Mouse (Mus musculus) cortical plate, adult 2 months (tissue): ENCODE data around the gene Ddx55. TPM values are rescaled to one million over a fixed set of nuclear protein-coding genes. Genes with fewer than 3 reads are reported as not detected.
"Not testable (repeated sequence)": the region's sequence is repeated elsewhere in the genome, so short reads cannot be mapped to it uniquely, and the experiment has no call there.

Experiments used
- H3K27ac ChIP-seq: fragments of 200-500 bp; 2 replicates; pipeline ENCODE4 v1.5.1; 2012; ENCODE audit warnings: low read length, control low read depth, inconsistent platforms; ENCODE audit not compliant: insufficient read depth
- H3K4me1 ChIP-seq: fragments of 200-500 bp; 2 replicates; pipeline ENCODE4 v1.6.1; 2011; ENCODE audit warnings: low read length; ENCODE audit not compliant: control insufficient read depth, insufficient read depth
- H3K4me3 ChIP-seq: fragments of 200-500 bp; 2 replicates; pipeline ENCODE4 v1.5.1; 2011; ENCODE audit warnings: mild to moderate bottlenecking, low read length, control low read depth; ENCODE audit not compliant: insufficient read depth
- CTCF ChIP-seq: fragments of 200-500 bp; IDR thresholded peaks from 2 replicates; pipeline ENCODE4 v1.5.1; 2011; ENCODE audit warnings: mild to moderate bottlenecking, control low read depth, low read length; ENCODE audit not compliant: insufficient read depth; ENCODE audit errors: extremely low read depth
- POLR2A ChIP-seq: fragments of 200-500 bp; IDR thresholded peaks from 2 replicates; pipeline ENCODE4 v1.6.1; 2011; ENCODE audit warnings: mild to moderate bottlenecking, low read length, control low read depth; ENCODE audit not compliant: insufficient read depth; ENCODE audit errors: extremely low read depth
- polyA plus RNA-seq: library from polyadenylated mRNA; depleted of rRNA; stranded (reverse); fragments of >200 nt; gene quantifications from 2 replicates; pipeline ENCODE4 v1.2.3, GENCODE M21; 2012

Gene Ddx55
- polyA plus RNA-seq, 1 experiment, result 40.3 TPM

DNA sequence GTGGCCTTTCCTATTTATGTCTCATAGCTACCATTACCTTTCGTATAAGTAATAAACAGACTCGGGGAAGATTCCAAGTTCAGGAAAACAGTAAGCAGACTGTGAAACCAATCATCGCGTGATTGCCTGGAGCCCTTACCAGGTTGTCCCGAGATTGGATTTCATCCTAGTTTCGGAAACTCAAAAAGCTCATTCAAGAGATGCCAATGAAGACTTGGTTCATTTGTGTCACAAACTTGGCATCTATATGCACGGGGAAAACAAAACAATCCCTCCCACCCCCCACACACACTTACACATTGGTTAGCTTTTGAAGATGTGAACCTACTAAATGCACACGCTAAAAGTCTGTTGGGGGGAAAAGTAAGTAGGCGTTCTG lies 581 bp upstream of the Ddx55 start:
- TF ChIP-seq CTCF, result no peak
- no peak for TF ChIP-seq POLR2A
- H3K4me1 ChIP-seq, result no peaks in the 10 kb centered on the region; the same call in 1 of the 2 replicates
- H3K4me3 ChIP-seq, result peak overlapping the region; percentile 81; the same call in 1 of the 2 replicates
- H3K27ac ChIP-seq, result no peak overlapping the region

DNA sequence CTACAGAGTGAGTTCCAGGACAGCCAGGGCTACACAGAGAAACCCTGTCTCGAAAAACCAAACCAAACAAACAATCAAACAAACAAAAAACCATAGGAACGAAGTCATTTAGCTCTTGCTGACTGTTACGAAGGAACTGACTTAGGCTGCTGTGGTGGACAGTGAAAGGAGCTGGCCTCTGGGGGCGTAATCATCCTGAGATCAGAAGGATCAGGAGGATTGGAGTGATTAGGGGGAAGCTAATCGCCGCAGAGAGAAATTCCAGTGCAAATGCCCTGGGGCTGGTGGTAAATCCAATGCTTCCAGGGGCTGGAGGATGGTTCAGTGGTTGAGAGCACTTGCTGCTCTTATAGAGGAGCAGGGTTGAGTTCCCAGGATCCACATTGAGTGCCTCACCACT lies 943 bp downstream of the Ddx55 start:
- TF ChIP-seq CTCF, result no peak
- TF ChIP-seq POLR2A, result no peak
- Histone ChIP-seq H3K27ac (no peak overlapping the region), H3K4me1 (no peaks in the 10 kb centered on the region; the same call in 1 of the 2 replicates), H3K4me3 (peak overlapping the region; percentile 81; the same call in 1 of the 2 replicates)

DNA sequence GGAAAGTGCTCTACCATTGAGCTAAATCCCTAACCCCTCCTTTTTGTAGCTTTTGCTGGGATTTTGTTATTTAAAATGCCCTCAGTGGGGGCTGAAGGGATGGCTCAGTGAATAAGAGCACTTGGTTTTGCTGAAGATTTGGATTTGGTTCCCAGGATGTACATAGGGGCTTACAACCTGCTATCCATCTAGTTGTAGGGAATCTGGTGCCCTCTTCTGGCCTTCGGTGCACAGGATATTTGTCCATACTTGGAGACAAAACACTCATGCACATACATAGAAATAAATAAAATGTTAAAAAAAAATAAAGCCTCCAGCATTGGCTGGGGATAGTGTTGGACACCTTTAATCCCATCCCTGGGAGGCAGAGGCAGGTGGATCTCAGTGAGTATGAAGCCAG lies 2.5 kb downstream of the Ddx55 start:
- Histone ChIP-seq H3K27ac (no peak overlapping the region), H3K4me3 (no peak overlapping the region), H3K4me1 (no peaks in the 10 kb centered on the region; the same call in 1 of the 2 replicates)
- TF ChIP-seq CTCF (peak; percentile 36; the same call in 1 of the 2 replicates), POLR2A (no peak)

DNA sequence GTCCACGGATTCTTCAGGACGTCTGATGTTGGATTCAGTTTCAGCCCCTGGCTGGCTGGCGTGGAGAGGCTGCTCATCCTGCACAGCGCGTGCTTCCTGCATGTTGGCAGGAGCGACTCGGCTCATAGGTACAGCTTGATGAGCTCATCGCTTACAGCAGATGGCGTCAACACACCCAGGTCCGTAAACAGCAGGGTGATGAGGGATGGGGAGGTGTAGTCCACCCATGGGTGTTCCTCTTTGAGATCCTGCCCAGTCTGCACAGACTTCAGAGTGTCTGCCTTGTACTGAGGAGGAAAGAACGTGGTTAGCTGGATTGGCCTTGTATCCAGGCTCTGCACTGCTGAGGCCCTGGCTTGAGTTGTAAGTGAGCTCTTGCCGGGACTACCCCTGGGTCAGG lies 18.4 kb downstream of the Ddx55 start:
- no peaks in the 10 kb centered on the region for H3K4me1 ChIP-seq
- TF ChIP-seq POLR2A, result no peak
- TF ChIP-seq CTCF, result no peak
- no peak overlapping the region for H3K27ac ChIP-seq
- H3K4me3 ChIP-seq, result no peak overlapping the region

DNA sequence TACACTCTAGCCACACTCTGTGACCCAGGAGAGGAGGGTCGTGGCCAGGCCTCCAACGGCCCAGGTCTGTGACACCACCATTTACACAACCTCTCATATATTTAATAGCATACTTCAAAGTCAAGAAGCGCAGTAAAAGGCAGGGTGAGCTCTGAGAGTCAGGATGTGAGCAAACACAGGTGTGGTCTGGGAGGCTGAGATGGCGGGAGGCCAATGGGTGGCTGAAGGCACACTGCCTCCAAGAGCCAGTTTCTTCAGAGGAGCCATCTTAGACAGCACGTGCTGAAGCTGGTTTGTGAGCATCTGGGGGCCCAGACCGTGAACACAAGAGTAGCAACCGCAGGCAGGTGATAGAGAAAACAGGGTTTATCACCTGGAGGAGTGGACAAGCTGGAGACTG lies 22.8 kb downstream of the Ddx55 start:
- Histone ChIP-seq H3K27ac (no peak overlapping the region), H3K4me1 (peaks cover 5% of the 10 kb centered on the region; the same call in 1 of the 2 replicates), H3K4me3 (no peak overlapping the region)
- no peak for TF ChIP-seq POLR2A

- Histone ChIP-seq H3K27ac (no peak within 1 kb of the TSS; the same call in 1 of the 2 replicates), H3K4me3 (peak within 1 kb of the TSS; percentile 66), H3K4me1 (peaks cover 5% of the 10 kb centered on the region; the same call in 1 of the 2 replicates)
- TF ChIP-seq POLR2A (0 out of 2 replicates have a peak, but pooled peaks have one; percentile 86), CTCF (no peak)
These were observed 26.1 kb downstream of the Ddx55 start, which contains the start of the genes Eif2b1 and Gtf2h3 for GRCm38 (mm10) chr5:124578633-124579317. TSS of gene Eif2b1 (minus strand) at chr5:124579131. TSS of gene Gtf2h3 (plus strand) at chr5:124579140.

DNA sequence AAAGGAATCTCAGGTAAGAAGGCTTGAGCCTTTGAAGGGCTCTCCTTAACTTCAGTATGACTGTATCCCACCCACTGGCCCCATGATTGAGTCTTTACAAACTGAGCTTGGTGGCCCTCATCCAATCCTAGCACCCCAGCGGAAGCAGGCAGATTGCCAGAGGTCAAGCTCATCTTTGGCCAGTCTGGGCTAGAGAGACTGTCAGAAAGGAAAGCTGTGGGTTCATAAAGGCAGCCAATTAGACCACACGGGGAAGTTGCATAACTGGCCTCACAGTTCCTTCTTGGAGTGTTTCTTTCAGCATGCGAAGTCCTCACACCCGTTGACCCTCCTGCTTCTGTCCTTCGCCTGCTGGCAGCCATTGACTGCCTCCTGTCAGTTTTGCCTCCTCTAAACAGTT lies 29.9 kb downstream of the Ddx55 start:
- Histone ChIP-seq H3K27ac (no peak overlapping the region), H3K4me3 (no peak overlapping the region), H3K4me1 (peaks cover 5% of the 10 kb centered on the region; the same call in 1 of the 2 replicates)
- TF ChIP-seq POLR2A (no peak), CTCF (no peak)

DNA sequence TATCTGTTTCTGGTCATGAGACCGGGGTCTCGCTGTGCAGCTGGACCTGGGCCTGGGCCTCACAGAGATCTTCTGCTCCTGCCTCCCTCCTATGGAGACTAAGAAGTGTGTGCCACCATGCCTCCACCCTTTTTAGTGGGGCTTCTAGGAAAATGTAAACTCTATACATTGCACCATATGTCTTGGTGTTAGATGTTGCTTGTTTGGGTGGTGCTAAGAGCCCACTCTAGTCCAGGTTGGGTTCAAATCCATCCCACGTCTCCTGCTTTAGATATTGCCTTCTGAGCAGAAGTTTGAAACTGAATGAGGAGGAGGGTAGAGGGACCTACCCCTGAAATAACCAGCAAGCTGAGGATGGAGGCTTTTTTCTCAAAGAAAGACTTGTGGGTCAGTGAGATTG lies 40.1 kb downstream of the Ddx55 start:
- H3K27ac ChIP-seq, result no peak overlapping the region
- no peak for TF ChIP-seq CTCF
- TF ChIP-seq POLR2A, result no peak
- no peak overlapping the region for H3K4me3 ChIP-seq
- H3K4me1 ChIP-seq, result no peaks in the 10 kb centered on the region

- no peak for TF ChIP-seq CTCF
- TF ChIP-seq POLR2A, result peak; percentile 80
- Histone ChIP-seq H3K27ac (no peak overlapping the region), H3K4me1 (no peaks in the 10 kb centered on the region), H3K4me3 (peak overlapping the region; percentile 73)
These were observed 45.8 kb downstream of the Ddx55 start for GRCm38 (mm10) chr5:124598224-124599174.

DNA sequence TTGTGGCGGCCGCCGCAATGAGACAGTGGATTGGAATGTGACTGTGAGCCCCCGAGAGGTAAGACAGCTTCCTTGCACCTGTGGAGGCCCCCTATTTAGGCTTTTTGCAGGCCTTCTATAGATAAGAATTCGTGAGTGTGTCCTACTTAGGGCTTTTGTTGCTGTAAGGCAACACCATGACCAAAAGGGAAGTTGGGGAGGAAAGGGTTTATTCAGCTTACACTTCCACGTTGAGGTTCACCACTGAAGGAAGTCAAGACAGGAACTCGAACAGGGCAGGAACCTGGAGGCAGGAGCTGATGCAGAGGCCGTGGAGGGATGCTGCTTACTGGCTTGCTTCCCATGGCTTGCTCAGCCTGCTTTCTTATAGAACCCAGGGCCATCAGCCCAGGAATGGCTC lies 47.1 kb downstream of the Ddx55 start:
- not testable (repeated sequence) for H3K4me1 ChIP-seq, H3K4me3 ChIP-seq, H3K27ac ChIP-seq
